Mouse (Mus musculus) megakaryocyte progenitor cell, adult 5-6 weeks (primary cell): ENCODE measurements at regions not wholly inside any gene's neighbourhood (a gene's known extent, or its start where the extent isn't known, plus 50 kb on each side); places are given as distances from the start of the nearest gene placed in this dataset.

Source experiments
- ATAC-seq: replicated peaks from 2 replicates; pipeline ENCODE4 v1.8.0; 2016; ENCODE audit warnings: mild to moderate bottlenecking, moderate TSS enrichment, inconsistent platforms; ENCODE audit not compliant: poor library complexity

DNA sequence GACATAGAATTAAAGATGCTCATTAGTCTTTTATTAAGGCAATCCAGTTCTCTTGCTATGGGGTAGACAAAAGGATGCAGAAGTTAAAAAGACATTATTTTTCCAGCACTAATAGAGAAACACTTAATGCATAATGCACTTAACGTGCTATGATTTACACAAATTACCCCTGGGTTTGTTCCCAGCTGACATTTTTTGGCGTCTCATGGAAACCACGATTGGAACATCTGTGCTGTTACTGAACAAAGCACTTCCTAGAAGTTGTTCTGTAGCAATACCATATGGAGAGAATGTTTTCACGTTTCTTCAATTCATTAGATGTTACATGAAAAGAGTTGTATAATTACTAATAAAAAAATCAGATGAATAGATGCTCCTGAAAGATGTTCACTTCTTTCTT is 635.2 kb downstream of the Gm597 start:
- ATAC-seq: no peak

DNA sequence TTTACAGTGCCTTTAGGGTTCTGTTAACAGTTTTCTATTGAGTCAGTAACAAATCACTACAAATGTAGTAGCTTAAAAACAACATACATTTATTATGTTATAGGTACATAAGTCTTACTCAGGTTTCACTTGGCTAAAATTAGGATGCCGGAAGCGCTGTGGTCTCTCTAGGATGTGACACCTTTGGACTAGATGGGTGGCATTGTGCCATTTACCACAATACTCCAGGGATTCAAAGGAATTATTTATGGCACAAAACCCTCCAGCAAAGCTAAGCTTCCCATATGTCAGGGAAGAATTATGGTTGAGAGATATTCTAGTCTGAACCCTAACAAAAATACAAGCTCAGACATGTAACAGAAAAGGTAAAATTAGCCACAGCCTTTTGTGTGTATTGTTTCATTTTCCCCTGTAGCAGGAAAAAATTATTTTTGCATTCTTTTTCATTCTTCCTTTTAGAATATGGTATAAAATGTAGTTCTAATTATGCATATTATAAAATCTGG is 678.0 kb downstream of the Gm597 start:
- ATAC-seq: no peak

GRCm38 (mm10) chr1:28084456-28084855 is 695.6 kb downstream of the Gm597 start:
- ATAC-seq: no peak

DNA sequence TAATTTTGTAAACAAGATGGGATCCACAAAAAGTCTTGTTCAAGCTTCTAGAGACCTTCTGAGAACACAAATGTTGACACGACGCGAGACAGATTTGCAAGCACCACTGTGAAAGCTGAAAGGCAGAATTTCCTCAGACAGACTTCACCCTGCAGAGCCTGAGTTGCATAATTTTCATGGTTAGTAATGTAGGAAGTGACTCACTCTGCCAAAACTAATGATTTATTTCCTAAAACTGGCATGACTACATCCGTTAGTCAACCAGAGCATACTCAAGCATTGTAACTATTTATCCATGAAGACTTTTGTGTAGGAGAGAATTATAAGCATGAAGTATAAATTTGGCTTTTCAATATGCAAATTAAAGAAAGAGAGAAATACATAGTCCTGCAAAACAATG is 726.1 kb downstream of the Gm597 start:
- peak; percentile 100 for ATAC-seq

GRCm38 (mm10) chr1:28047964-28048363 is 732.1 kb downstream of the Gm597 start:
- peak; percentile 87 for ATAC-seq

GRCm38 (mm10) chr1:28047379-28047778 is 732.7 kb downstream of the Gm597 start:
- ATAC-seq: no peak

DNA sequence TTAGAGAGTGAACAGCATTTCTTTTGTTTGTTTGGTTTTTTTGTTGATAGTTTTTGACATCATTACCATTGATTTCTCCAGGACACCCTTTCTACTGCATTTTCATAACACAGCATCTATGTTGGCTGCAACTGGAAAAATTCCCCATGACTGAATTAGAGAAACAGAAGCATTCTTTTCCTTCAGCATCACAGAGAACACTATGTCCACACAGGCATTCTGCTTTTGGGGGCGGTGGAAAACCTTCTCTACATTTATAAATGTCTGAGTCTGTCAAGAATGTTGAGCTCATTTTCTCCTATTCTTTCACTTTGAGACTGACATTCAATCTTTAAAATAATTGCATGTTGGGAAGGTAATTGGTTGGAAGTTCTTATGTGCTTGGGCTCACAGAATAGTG is 734.4 kb downstream of the Gm597 start:
- no peak for ATAC-seq

DNA sequence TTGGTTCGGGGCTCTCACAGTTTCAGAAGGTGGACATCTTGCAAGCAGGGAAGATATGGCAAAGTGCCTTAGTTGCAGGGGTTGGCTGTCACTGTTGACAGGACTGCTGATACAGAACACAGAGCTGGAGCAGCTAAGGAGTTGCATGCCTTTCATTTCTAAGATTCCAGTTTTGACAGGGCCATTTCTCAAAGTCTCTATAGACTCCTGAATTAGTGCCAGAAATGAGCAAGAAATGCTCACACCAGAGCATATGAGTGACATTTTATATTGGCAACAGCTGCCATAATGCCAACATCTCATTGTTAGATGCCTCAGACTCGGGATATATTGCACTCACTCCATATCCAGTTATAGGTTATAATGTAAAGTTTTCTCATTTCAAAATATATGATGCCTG is 754.3 kb downstream of the Gm597 start:
- ATAC-seq: no peak

GRCm38 (mm10) chr1:27998434-27998833 is 781.6 kb downstream of the Gm597 start:
- no peak for ATAC-seq

- no peak for ATAC-seq
Measured at GRCm38 (mm10) chr1:27963369-27963768, 816.7 kb downstream of the Gm597 start.
